Mouse (Mus musculus): Measurements from ENCODE around the gene Cd244a. TPM values are rescaled to one million over a fixed set of nuclear protein-coding genes. Genes with fewer than 3 reads are reported as not detected.

Cd244a gene
- polyA plus RNA-seq, 1 experiment: 0.04 TPM

- Histone ChIP-seq H3K27me3 (ENCODE audit: control insufficient read depth, insufficient read depth, insufficient read length) (no peaks in the 10 kb centered on the region), H3K79me2 (ENCODE audit: control insufficient read depth, insufficient read depth) (no peaks in the 10 kb centered on the region), H3K36me3 (ENCODE audit: control insufficient read depth, insufficient read depth) (no peaks in the 10 kb centered on the region), H3K4me3 (no peak overlapping the region), H3ac (ENCODE audit: control insufficient read depth, insufficient read length) (no peak overlapping the region), H3K4me2 (ENCODE audit: low read depth) (no peak overlapping the region)
- TF ChIP-seq TCF3 (IDR thresholded peaks at IDR 0.05; ENCODE audit: insufficient read length, low read depth) (no peak), CEBPB (IDR thresholded peaks at IDR 0.05; ENCODE audit: insufficient read depth, poor library complexity, severe bottlenecking) (no peak), REST (IDR thresholded peaks at IDR 0.05; ENCODE audit: insufficient read depth, insufficient read length) (no peak), E2F4 (IDR thresholded peaks at IDR 0.05; ENCODE audit: insufficient read depth) (no peak), TCF12 (IDR thresholded peaks at IDR 0.05; ENCODE audit: insufficient read depth, poor library complexity, severe bottlenecking) (no peak), POLR2AphosphoS2 (IDR thresholded peaks at IDR 0.05; ENCODE audit: insufficient read length, low read depth) (no peak), MAX (IDR thresholded peaks at IDR 0.05; ENCODE audit: low read depth) (no peak), SRF (IDR thresholded peaks at IDR 0.05; ENCODE audit: control insufficient read depth, insufficient read length, low read depth) (no peak), MYOG (IDR thresholded peaks at IDR 0.05; ENCODE audit: control insufficient read depth in 1 of 3, insufficient read depth in 1 of 3, insufficient read length in 2 of 3, low read depth in 2 of 3) (no peak), MYOD1 (IDR thresholded peaks at IDR 0.05; ENCODE audit: control insufficient read depth in 1 of 3, insufficient read length in 2 of 3, low read depth in 2 of 3) (no peak), POLR2A (IDR thresholded peaks at IDR 0.05; ENCODE audit: insufficient read length, low read depth) (no peak)
Observed at GRCm38 (mm10) chr1:171647716-171648115, 88.7 kb downstream of the Cd244a start.

GRCm38 (mm10) chr1:171648840-171649239, 89.8 kb downstream of the Cd244a start:
- no peaks in the 10 kb centered on the region for H3K36me3 ChIP-seq (ENCODE audit: control insufficient read depth, insufficient read depth)
- no peaks in the 10 kb centered on the region for H3K79me2 ChIP-seq (ENCODE audit: control insufficient read depth, insufficient read depth)
- TF ChIP-seq MAX (IDR thresholded peaks at IDR 0.05; ENCODE audit: low read depth) (no peak), POLR2A (IDR thresholded peaks at IDR 0.05; ENCODE audit: insufficient read length, low read depth) (no peak)
- H3ac ChIP-seq (ENCODE audit: control insufficient read depth, insufficient read length): no peak overlapping the region
- H3K27me3 ChIP-seq (ENCODE audit: control insufficient read depth, insufficient read depth, insufficient read length): no peaks in the 10 kb centered on the region
- H3K4me3 ChIP-seq: no peak overlapping the region
- H3K4me2 ChIP-seq (ENCODE audit: low read depth): no peak overlapping the region

GRCm38 (mm10) chr1:171652734-171653133, 93.7 kb downstream of the Cd244a start, which contains the start of gene Slamf7:
TSS of gene Slamf7 (minus strand) at chr1:171653035.
- TF ChIP-seq REST (IDR thresholded peaks at IDR 0.05; ENCODE audit: insufficient read depth, insufficient read length) (no peak), USF1 (IDR thresholded peaks at IDR 0.05; ENCODE audit: low read depth) (no peak), MYOD1 (IDR thresholded peaks at IDR 0.05; ENCODE audit: control insufficient read depth in 1 of 3, insufficient read length in 2 of 3, low read depth in 2 of 3) (no peak), TCF12 (IDR thresholded peaks at IDR 0.05; ENCODE audit: insufficient read depth, poor library complexity, severe bottlenecking) (no peak), POLR2A (IDR thresholded peaks at IDR 0.05; ENCODE audit: insufficient read length, low read depth) (no peak), E2F4 (IDR thresholded peaks at IDR 0.05; ENCODE audit: insufficient read depth) (no peak), POLR2AphosphoS2 (IDR thresholded peaks at IDR 0.05; ENCODE audit: insufficient read length, low read depth) (no peak), MAX (IDR thresholded peaks at IDR 0.05; ENCODE audit: low read depth) (no peak), MYOG (IDR thresholded peaks at IDR 0.05; ENCODE audit: control insufficient read depth in 1 of 3, insufficient read depth in 1 of 3, insufficient read length in 2 of 3, low read depth in 2 of 3) (no peak), TCF3 (IDR thresholded peaks at IDR 0.05; ENCODE audit: insufficient read length, low read depth) (no peak), CEBPB (IDR thresholded peaks at IDR 0.05; ENCODE audit: insufficient read depth, poor library complexity, severe bottlenecking) (no peak)
- no peaks in the 10 kb centered on the region for H3K79me2 ChIP-seq (ENCODE audit: control insufficient read depth, insufficient read depth)
- no peak within 1 kb of the TSS for H3K4me2 ChIP-seq (ENCODE audit: low read depth)
- H3K36me3 ChIP-seq (ENCODE audit: control insufficient read depth, insufficient read depth): no peaks in the 10 kb centered on the region
- H3ac ChIP-seq (ENCODE audit: control insufficient read depth, insufficient read length): no peak within 1 kb of the TSS
- H3K4me3 ChIP-seq: no peak within 1 kb of the TSS
- no peaks in the 10 kb centered on the region for H3K27me3 ChIP-seq (ENCODE audit: control insufficient read depth, insufficient read depth, insufficient read length)

GRCm38 (mm10) chr1:171658561-171658991, 99.6 kb downstream of the Cd244a start:
- Histone ChIP-seq H3K27me3 (ENCODE audit: control insufficient read depth, insufficient read depth, insufficient read length) (no peaks in the 10 kb centered on the region), H3K79me2 (ENCODE audit: control insufficient read depth, insufficient read depth) (no peaks in the 10 kb centered on the region), H3K4me3 (no peak overlapping the region), H3K36me3 (ENCODE audit: control insufficient read depth, insufficient read depth) (no peaks in the 10 kb centered on the region), H3K4me2 (ENCODE audit: low read depth) (no peak overlapping the region), H3ac (ENCODE audit: control insufficient read depth, insufficient read length) (no peak overlapping the region)
- TF ChIP-seq MAX (IDR thresholded peaks at IDR 0.05; ENCODE audit: low read depth) (no peak), POLR2AphosphoS2 (IDR thresholded peaks at IDR 0.05; ENCODE audit: insufficient read length, low read depth) (no peak), TCF12 (IDR thresholded peaks at IDR 0.05; ENCODE audit: insufficient read depth, poor library complexity, severe bottlenecking) (no peak), CEBPB (IDR thresholded peaks at IDR 0.05; ENCODE audit: insufficient read depth, poor library complexity, severe bottlenecking) (no peak), TCF3 (IDR thresholded peaks at IDR 0.05; ENCODE audit: insufficient read length, low read depth) (no peak), REST (IDR thresholded peaks at IDR 0.05; ENCODE audit: insufficient read depth, insufficient read length) (no peak), MYOG (IDR thresholded peaks at IDR 0.05; ENCODE audit: control insufficient read depth in 1 of 3, insufficient read depth in 1 of 3, insufficient read length in 2 of 3, low read depth in 2 of 3) (no peak), E2F4 (IDR thresholded peaks at IDR 0.05; ENCODE audit: insufficient read depth) (no peak)

Other genes with a start within 250 kb of the Cd244a start
- 59.9 TPM for gene Dedd, start 230.0 kb upstream of the Cd244a start, polyA plus RNA-seq (2012; fragmentation: generic; extraction: Trizol)
- gene Nit1, start 213.5 kb upstream of the Cd244a start, polyA plus RNA-seq (2012; fragmentation: generic; extraction: Trizol): 31.8 TPM
- gene Pfdn2, start 213.5 kb upstream of the Cd244a start, polyA plus RNA-seq (2012; fragmentation: generic; extraction: Trizol): 111 TPM
- not detected for gene Klhdc9, start 198.4 kb upstream of the Cd244a start, polyA plus RNA-seq (2012; fragmentation: generic; extraction: Trizol)
- 0.08 TPM for gene Nectin4, start 189.1 kb upstream of the Cd244a start, polyA plus RNA-seq (2012; fragmentation: generic; extraction: Trizol)
- gene Arhgap30, start 170.2 kb upstream of the Cd244a start, polyA plus RNA-seq (2012; fragmentation: generic; extraction: Trizol): 0.02 TPM
- gene Usf1, start 147.9 kb upstream of the Cd244a start, polyA plus RNA-seq (2012; fragmentation: generic; extraction: Trizol): 106 TPM
- gene Tstd1, start 140.3 kb upstream of the Cd244a start, polyA plus RNA-seq (2012; fragmentation: generic; extraction: Trizol): 0.41 TPM
- 24.2 TPM for gene F11r, start 121.7 kb upstream of the Cd244a start, polyA plus RNA-seq (2012; fragmentation: generic; extraction: Trizol)
- gene Alyref2, start 55.7 kb upstream of the Cd244a start, polyA plus RNA-seq (2012; fragmentation: generic; extraction: Trizol): 6.6 TPM
- not detected for gene Itln1, start 23.9 kb upstream of the Cd244a start, polyA plus RNA-seq (2012; fragmentation: generic; extraction: Trizol)
- not detected for gene Ly9, start 48.2 kb downstream of the Cd244a start, polyA plus RNA-seq (2012; fragmentation: generic; extraction: Trizol)
- gene Slamf7, start 93.8 kb downstream of the Cd244a start, polyA plus RNA-seq (2012; fragmentation: generic; extraction: Trizol): not detected
- not detected for gene Cd48, start 122.8 kb downstream of the Cd244a start, polyA plus RNA-seq (2012; fragmentation: generic; extraction: Trizol)
- gene Slamf1, start 207.9 kb downstream of the Cd244a start, polyA plus RNA-seq (2012; fragmentation: generic; extraction: Trizol): not detected